ENCODE assay signal across 8 mouse cellular contexts in the genomic region with DNA sequence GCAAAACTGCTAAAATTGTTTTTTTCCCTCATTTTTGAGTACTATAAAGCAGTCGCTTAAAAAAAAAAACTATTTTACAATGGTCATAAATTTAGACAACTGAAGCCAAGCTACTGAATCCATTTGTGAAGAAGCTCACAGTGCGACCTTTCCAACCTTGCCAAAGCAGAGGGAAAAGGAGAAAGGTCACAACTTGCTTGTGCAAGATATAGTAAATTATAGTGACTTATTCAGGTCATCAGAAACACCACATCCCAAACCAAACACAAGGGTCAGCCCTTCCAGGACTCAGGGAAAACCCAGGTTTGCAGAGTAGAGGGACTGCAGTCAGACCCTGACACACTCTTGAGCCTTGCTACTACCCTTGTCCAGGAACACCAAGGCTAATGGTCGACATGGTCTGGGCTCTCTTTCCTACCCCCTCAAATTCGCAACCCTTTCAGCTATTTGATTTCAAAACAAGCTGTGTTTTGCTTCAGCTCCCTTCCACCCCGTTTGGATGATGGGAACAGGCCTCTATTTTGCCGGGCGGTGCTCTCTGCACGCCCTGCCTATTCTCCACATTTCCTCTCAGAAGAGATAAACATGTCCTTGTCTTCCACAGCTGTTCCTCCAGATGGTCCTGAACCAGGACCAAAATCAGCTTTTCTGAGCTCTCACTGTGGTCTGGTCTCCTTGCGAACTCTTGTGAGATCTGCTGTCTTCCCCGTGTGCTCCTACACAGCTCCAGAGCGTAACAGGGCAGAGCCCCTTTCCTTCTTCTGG.
DNase-seq lines count a peak whose midpoint lies in the region; ATAC-seq lines count a peak whose summit lies in the region.

No protein-coding gene starts in this region.

- peak; percentile 17 to 31 for DNase-seq in lung, adult 18-20 months
- no peak for DNase-seq in lung, postnatal 25 days (ENCODE audit: low spot score)
- DNase-seq in heart, postnatal 4 days = peak; percentile 47
- DNase-seq in layer of hippocampus, postnatal 14 days (ENCODE audit: low spot score in 2 of 2) = peak; percentile 16 to 34
- DNase-seq in ovary, postnatal 10 days (ENCODE audit: low spot score) = peak; percentile 2
- no peak for DNase-seq in natural killer cell, adult 2 months (ENCODE audit: low spot score in 2 of 2)
- DNase-seq in cerebellum, postnatal 36 days = no peak

- ATAC-seq in inflammation-experienced regulatory T-cells, adult 6 months = no peak

Comparison
In these comparisons a context has a peak if more than half of its experiments do, and no peak if none do; other contexts are left out.
1. DNase-seq: peak in lung, adult 18-20 months (2 of 2), heart, postnatal 4 days (single experiment), layer of hippocampus, postnatal 14 days (2 of 2) and ovary, postnatal 10 days (single experiment); none in lung, postnatal 25 days (single experiment), natural killer cell, adult 2 months (0 of 2) and cerebellum, postnatal 36 days (0 of 2).